Mouse (Mus musculus): ENCODE data around the gene Bbs1.

GRCm38 (mm10) chr19:4898972-4899371 is 7.5 kb downstream of the Bbs1 start:
- TF ChIP-seq MAX (IDR thresholded peaks at IDR 0.05), result no peak
- TF ChIP-seq CTCF (IDR thresholded peaks at IDR 0.05; ENCODE audit: control insufficient read depth, insufficient read depth, insufficient read length), result no peak
- no peak for TF ChIP-seq USF1 (IDR thresholded peaks at IDR 0.05; ENCODE audit: low read depth)
- peak; percentile 17 for TF ChIP-seq MYOD1 (IDR thresholded peaks at IDR 0.05; ENCODE audit: control insufficient read depth, insufficient read length, low read depth)
- no peak for TF ChIP-seq CEBPB (IDR thresholded peaks at IDR 0.05; ENCODE audit: low read depth)
